Comparison of ENCODE assay signal across 19 mouse cellular contexts in the genomic region with DNA sequence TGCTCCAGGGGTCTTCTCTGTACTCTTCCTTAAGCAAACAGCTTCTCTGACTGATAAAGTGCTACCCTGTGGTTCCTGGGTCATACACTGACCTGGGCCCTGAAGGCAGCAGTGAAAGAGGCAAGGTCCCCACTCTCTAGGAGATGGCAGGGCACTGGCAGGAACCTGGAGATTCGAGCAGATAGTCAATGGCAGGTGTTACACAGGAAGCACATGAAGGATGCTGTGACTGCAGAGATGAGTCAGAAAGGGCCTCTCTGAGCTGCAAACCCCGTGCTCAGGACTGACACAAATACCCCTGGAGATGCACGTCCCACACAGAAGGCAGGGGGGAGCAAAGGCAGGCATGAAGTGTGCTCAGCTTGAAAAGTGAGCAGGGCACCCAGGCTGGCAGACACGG.
DNase-seq lines count a peak whose midpoint lies in the region; ATAC-seq and TF ChIP-seq lines count a peak whose summit lies in the region.
"Had no signal": no experiment of that assay in that cellular context is flagged by ENCODE, and none has a peak within 500 bp of the region (broad histone marks: within the 10 kb centered on the region; RNA-seq: fewer than 3 reads in every experiment).

No protein-coding gene starts in this region.

- no peak for TF ChIP-seq POLR2A in CH12.LX (IDR thresholded peaks at IDR 0.05; ENCODE audit: low read depth, low read length)

- H3K9ac ChIP-seq in CH12.LX (ENCODE audit: insufficient read depth, low read depth): no peak overlapping the region
- H3K9ac ChIP-seq: embryonic facial prominence, embryonic 13.5 days; forebrain, embryonic 15.5 days; hindbrain, embryonic 14.5 days; neural tube, embryonic 12.5 days had no signal

- peaks cover 5 to 14% of the 10 kb centered on the region in 2 experiments; a peak in 3 of 4 replicates for H3K4me1 ChIP-seq in CH12.LX (ENCODE audit: control insufficient read depth in 1 of 2, insufficient read depth in 2 of 2)
- H3K4me1 ChIP-seq: neural tube, embryonic 12.5 days had no signal

- no peak; the same call in 1 of the 2 replicates for TF ChIP-seq EP300 in CH12.LX (IDR thresholded peaks at IDR 0.05; ENCODE audit: low read length)

- dilution Hi-C loops in CH12.LX (cut with MboI; ENCODE audit: extremely low pct_ligation_motif_present, extremely low pct_unique_long_range_greater_than_20kb, low sequenced_read_pairs): no loop called here

- ATAC-seq in inflammation-experienced regulatory T-cells, adult 6 months: peak; percentile 73
- ATAC-seq: forebrain, embryonic 15.5 days had no signal

- peak overlapping the region; percentile 47; the same call in 1 of the 2 replicates for H3K27ac ChIP-seq in layer of hippocampus, adult 2 months
- H3K27ac ChIP-seq in CH12.LX (ENCODE audit: insufficient read depth, low read depth): no peak overlapping the region
- H3K27ac ChIP-seq: embryonic facial prominence, embryonic 13.5 days; forebrain, embryonic 15.5 days; hindbrain, embryonic 14.5 days; neural tube, embryonic 12.5 days had no signal

- H3K79me2 ChIP-seq in CH12.LX (replicated peaks; ENCODE audit: control insufficient read depth, extremely low read depth, insufficient read depth, poor library complexity, severe bottlenecking): no peaks in the 10 kb centered on the region

- no peak overlapping the region for H3K4me2 ChIP-seq in CH12.LX (ENCODE audit: insufficient read depth, low read depth, poor library complexity, severe bottlenecking)
- H3K4me2 ChIP-seq: embryonic facial prominence, embryonic 13.5 days; forebrain, embryonic 15.5 days; heart, embryonic 11.5 days; hindbrain, embryonic 14.5 days; liver, embryonic 11.5 days; neural tube, embryonic 12.5 days had no signal

- DNase-seq in layer of hippocampus, adult 2 months (ENCODE audit: low spot score in 2 of 2): no peak
- DNase-seq in layer of hippocampus, postnatal 14 days (ENCODE audit: low spot score in 2 of 2): no peak
- DNase-seq in CH12.LX (ENCODE audit: extremely low read depth): peak; percentile 45
- peak; percentile 69 for DNase-seq in thymus, postnatal 25 days
- no peak for DNase-seq in cerebellum, postnatal 25 days
- no peak for DNase-seq in testis, postnatal 10 days (ENCODE audit: low spot score)
- DNase-seq: cerebellum, adult 9-10 months; heart, postnatal 14 days; kidney, adult 18-20 months; kidney, postnatal 25 days; lung, adult 2 months; lung, postnatal 4 days had no signal

- H3K36me3 ChIP-seq in CH12.LX (replicated peaks in 1 of 2; ENCODE audit: control insufficient read depth in 1 of 2, insufficient read depth in 1 of 2, low read length in 1 of 2): no peaks in the 10 kb centered on the region
- H3K36me3 ChIP-seq: embryonic facial prominence, embryonic 13.5 days; forebrain, embryonic 15.5 days; neural tube, embryonic 12.5 days had no signal

- H3K27me3 ChIP-seq in CH12.LX (replicated peaks): no peaks in the 10 kb centered on the region
- H3K27me3 ChIP-seq: embryonic facial prominence, embryonic 13.5 days; forebrain, embryonic 15.5 days; neural tube, embryonic 12.5 days had no signal

- in situ Hi-C loops in CH12.LX (cut with MboI; ENCODE audit: low pct_ligation_motif_present, low pct_unique_long_range_greater_than_20kb, low sequenced_read_pairs): no loop called here

- no peak; the same call in 1 of the 2 replicates for TF ChIP-seq RAD21 in CH12.LX (IDR thresholded peaks at IDR 0.05; ENCODE audit: low read depth, low read length)

- TF ChIP-seq CTCF in layer of hippocampus, adult 2 months (conservative IDR thresholded peaks at IDR 0.05): no peak
- no peak for TF ChIP-seq CTCF in CH12.LX (conservative IDR thresholded peaks at IDR 0.05 in 1 of 2, IDR thresholded peaks at IDR 0.05 in 1 of 2; ENCODE audit: low read depth in 2 of 2, low read length in 2 of 2)

- H3K9me3 ChIP-seq in CH12.LX (replicated peaks; ENCODE audit: low read length): no peaks in the 10 kb centered on the region
- H3K9me3 ChIP-seq: embryonic facial prominence, embryonic 13.5 days; forebrain, embryonic 15.5 days; neural tube, embryonic 12.5 days had no signal

- no peak overlapping the region for H3K4me3 ChIP-seq in layer of hippocampus, adult 2 months
- H3K4me3 ChIP-seq in CH12.LX (replicated peaks in 1 of 3; ENCODE audit: low read depth in 2 of 3, low read length in 2 of 3, poor library complexity in 1 of 3): no peak overlapping the region
- H3K4me3 ChIP-seq: embryonic facial prominence, embryonic 13.5 days; forebrain, embryonic 15.5 days; neural tube, embryonic 12.5 days had no signal

TF ChIP-seq in CH12.LX, 34 proteins besides CTCF, POLR2A, EP300 and RAD21:
- TF ChIP-seq BHLHE40 (IDR thresholded peaks at IDR 0.05; ENCODE audit: low read depth, low read length) (peak; percentile 44; the same call in 1 of the 2 replicates), ETS1 (conservative IDR thresholded peaks at IDR 0.05; ENCODE audit: low read depth, low read length) (0 out of 2 replicates have a peak, but pooled peaks have one; percentile 11), SIN3A (IDR thresholded peaks at IDR 0.05; ENCODE audit: low read length) (no peak), CHD1 (IDR thresholded peaks at IDR 0.05; ENCODE audit: low read depth, low read length) (no peak)

Comparison
In these comparisons a context has a peak if more than half of its experiments do, and no peak if none do; other contexts are left out.
1. DNase-seq: peak in CH12.LX (single experiment) and thymus, postnatal 25 days (single experiment); none in layer of hippocampus, adult 2 months (0 of 2), layer of hippocampus, postnatal 14 days (0 of 2), cerebellum, postnatal 25 days (0 of 2) and testis, postnatal 10 days (single experiment).